Mouse (Mus musculus): ENCODE results near the gene Slc6a6. TPM values are rescaled to one million over a fixed set of nuclear protein-coding genes. Genes with fewer than 3 reads are reported as not detected.
A peak's percentile ranks its signal among the peaks of the same experiment; 100 is the strongest.

The Slc6a6 gene
- total RNA-seq, 2 experiments from 2014 or later, result 43.1 to 64.5 TPM

DNA sequence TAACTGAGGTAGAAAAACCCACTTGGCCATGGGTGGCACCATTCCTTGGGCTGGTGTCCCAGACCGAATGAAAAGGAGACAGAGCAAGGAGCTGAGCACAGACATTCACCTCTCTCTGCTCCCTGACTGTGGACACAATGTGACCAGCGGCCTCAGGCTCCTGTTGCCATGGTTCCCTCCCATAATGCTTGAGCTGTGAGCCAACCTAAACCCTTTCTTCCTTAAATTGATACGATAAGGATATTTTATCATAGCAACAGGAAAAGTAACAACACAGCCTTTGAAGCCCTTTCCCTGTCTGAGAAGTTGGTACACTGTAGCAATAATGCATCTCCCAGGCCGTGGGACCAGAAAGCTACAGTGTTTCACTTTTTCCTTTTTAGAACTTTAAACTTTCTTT, 14.6 kb upstream of the Slc6a6 start:
- no peak for DNase-seq

DNA sequence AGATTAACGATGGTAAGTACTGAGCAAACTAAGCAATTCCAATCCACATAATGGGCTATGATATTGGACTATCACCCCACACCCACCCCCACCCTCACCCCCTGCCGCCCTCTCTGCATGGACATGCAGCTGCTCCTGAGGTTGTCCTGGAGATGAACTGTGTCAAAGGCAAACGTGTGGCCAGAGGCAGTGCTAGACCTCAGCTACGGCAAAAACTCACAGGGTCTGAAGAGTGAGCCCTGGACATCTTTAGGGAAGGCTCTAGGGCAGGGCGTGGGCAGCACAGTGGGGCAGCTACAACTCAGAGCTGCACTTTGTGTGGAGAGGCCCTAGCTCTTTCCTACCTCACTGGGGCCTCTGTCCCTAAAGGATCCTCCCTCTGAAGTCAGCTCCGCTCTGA, 13.6 kb upstream of the Slc6a6 start:
- DNase-seq, result no peak

DNA sequence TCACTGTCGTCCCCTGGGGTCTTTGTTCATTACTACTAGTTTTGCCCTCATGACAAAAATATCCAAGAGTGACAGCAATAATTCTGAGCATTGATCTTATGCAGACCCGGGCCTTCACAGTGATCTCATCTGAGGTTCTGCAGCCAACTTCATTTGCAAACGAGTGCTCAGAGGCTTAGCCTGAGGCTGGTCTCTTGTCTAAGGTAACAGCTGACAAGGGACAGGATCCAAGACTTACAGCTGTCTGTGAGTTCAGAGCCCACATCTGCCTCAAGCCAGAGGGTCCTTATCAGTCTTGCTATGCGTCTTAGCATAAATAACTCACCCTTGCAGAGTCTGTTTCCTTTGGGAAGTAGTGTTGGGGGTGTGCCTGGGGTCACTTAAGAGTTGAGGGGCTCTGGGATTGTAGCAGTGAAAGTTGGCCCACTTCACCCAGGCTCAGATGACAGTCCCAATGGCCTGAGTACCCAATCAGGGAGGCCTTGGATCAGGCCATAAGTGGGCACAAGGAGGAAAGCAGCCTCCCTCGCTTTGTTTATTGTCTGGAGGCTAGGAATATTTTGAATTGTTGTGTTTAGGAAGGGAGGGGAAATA, 9.0 kb upstream of the Slc6a6 start:
- DNase-seq, result no peak

DNA sequence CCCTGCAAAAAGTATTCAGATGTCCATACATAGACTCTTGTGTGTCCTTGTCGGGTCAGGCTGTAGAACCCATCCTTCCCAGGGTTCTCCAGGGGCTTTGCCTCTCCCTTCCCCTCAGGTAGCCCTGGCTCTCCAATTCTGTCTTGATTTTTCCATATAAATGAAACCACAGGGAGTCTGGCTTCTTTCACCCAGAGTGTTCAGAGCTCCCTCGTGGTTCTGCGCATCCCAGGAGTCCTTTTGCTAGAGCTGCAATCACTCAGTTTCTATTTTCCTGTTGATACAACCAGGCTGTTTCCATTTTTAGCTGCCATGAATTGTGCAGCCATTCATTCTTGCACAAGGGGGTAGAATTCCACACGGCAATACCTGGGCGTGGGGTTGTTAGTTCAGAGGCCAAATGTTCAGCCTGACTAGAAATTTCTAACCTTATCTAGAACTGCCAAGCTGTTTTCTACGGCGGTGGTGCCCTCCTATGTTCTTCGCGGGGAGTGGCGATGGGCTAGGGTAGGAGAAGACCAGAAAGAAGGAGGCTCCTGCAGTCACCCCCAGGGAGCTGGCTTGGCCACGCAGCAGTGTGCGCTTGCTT, 5.3 kb upstream of the Slc6a6 start:
- no peak for DNase-seq

DNA sequence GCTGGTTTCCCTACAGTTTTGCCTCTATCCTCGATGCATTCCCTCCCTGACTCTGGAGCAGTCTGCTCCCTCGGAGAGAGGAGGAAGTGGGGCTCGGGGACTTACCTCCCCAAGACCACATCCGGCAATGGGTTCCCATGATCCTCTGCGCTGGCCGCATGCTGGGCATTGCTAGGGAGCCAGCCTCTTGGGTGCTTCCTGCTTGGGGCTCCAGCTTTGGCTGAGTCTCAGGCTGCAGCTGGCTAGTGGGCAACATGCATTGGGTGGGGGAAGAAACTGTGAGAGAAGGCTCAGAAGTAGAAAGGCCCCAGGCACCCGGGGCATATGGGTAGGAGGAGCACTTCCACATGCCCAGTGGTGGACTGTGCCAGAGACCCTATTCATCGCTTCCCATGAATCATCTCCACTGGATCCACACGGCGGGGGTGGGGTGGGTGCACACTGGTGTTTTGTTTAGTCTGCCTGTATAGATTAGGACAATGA, 4.7 kb upstream of the Slc6a6 start:
- peak; percentile 31 for DNase-seq

DNA sequence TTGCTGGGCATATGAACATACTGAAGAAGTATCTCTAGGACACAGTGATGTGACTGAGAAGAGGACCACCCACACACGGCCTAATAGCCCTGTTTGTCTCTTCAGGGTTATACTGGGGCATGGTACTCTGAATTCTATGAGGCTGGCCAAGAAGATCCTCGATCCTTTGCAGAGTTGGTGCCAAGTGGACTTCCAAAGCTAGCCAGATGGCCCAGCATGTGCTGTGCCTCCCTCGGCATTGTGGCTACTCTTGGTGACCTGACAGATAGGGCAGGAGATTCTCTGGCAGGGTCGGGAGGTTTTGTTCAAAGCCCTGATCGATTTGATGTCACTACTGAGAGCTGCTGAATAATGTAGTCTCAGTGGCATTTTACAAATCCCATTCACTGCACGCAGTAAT, 4.1 kb upstream of the Slc6a6 start:
- no peak for DNase-seq

DNA sequence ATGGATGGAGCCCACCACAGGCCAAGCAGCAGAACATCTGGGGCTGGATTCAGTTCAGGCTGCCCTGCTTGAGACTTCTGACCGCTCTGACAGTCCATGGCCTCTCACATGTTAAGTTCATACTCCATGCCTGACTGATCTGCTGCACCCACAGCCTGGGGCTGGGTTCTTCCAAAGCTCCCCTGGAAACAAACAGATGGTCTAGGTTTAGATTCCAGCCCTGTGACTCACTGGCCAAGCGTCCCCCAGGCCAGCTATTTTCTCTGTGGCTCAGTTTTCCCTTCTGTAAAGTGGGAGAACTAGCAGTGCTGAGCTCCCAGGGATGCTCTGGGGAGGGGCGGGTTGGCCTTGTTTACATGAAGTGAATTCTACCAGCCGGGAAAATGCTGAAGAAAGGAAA, 2.0 kb upstream of the Slc6a6 start:
- no peak for DNase-seq

DNA sequence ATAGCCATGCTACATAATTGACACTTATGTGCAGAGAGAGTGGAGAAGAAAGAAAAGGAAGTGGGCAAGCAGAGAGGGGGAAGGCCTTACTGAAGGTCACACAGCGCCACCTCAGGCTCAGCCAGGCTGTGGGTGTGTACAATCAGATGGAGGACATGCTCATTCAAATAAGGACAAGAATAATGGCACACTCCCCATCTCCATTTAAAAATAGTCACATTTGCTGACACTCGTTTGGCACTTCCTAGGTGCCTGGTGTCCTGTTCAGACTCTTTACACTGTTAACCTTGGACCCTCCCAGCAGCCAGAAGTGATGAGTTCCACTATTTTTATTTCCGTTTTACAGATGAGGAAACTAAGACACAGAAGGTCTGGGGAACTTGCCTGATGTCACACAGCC, 732 bp upstream of the Slc6a6 start:
- no peak for DNase-seq

DNA sequence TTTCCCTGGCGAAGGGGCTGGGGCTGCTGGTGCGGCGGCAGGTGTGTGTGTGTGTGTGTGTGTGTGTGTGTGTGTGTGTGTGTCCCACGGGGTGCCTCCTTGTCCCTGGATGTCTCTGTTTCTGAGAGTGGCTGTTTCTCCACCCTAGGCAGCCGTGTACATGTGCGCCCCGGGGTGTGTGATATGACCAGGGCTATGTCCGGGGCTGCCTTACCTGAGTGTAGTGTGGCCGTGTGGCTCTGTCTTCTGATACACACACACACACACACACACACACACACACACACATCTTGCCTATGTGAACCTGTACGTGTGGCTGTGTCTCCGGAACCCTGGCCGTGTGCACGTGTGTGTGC, 599 bp downstream of the Slc6a6 start:
- DNase-seq, result no peak

DNA sequence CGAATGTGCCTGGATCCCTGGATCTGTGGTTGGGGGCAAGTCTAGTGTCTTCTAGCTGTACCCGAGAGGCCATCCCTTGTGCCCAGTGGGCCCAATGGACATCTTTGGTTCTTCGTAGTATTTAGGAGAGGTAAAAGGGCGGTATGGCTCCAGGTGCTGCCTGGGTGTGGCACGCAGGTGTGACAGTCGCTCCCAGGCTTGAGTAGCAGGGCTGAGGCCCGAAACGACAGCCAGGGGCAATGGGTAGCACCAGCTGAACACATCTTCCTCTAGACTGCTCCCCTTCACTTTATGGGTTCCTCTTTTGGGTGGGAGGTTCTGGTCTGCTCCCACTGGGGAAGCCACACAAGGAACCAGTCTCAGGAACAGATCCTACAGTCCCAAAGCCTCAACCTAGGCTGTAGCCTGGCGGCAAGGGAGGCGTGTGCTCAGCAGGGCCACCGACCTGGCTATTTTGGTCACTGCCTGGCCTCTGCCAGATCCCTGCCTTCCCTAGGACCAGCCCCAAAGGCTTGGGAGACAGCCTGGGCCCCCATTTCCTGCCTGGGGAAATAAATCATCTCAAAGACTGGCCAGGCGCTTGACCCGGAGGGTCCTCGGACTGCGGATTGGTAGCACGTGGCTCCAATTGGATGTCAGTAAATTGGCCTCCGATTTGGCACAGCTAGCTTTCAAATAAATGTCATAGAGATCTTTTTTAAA, 1.1 kb downstream of the Slc6a6 start:
- DNase-seq, result peak; percentile 52

DNA sequence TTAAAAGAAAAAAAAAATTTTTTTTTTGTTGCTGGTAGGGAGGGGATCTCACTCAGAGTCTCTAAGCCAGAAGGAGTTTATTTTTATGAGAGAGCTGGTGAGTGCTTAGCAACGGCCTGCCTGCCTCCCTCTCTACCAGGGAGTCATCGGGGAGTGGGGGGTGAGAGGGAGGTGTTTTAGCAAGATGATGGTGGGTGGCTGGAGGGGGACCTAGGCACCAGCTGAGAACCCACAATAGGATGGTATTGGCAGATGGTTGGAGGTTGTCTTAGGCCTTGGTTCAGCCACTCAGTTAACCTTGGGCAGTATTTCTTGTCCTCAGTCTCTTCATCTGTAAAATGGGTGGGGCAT, 1.7 kb downstream of the Slc6a6 start:
- DNase-seq, result no peak

DNA sequence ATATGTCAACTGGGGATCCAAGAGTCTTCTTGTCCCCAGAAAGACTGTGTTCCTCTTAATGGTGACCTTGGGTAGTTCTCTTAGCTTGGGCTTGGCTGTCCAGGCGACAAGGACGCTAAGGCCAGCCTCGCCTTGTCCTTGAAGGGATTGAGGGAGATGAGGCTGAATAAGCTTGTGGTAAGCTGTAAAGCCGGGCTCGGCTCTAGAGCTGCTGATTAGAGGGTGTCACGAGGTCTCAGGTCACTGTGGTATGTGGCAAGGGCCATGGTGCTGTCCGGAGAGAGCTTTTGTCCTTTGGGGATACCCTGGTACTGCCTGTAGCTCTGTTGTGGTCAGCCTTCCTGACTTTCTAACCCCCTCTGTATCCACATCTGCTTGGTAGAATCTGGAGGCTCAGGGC, 2.0 kb downstream of the Slc6a6 start:
- DNase-seq, result no peak

DNA sequence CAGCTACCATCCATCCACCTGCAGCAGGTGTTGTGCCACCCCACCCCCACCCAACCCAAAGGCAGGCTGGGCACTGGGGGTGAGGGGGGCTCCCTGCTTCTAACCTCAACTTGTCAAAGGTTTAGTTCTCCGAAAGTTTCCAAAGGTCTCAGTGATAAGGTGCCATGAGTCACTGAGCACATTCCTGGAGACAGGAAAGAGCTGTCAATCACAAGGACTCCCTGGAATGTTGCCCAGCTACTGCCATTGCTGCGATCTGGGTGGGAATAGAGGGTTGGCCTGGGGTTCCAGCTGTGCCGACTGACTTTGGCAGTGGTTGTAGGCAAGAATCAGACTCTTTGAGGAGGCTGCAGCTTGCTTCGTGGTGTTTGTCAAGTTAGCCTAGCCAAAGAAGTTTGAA, 2.7 kb downstream of the Slc6a6 start:
- DNase-seq, result no peak

DNA sequence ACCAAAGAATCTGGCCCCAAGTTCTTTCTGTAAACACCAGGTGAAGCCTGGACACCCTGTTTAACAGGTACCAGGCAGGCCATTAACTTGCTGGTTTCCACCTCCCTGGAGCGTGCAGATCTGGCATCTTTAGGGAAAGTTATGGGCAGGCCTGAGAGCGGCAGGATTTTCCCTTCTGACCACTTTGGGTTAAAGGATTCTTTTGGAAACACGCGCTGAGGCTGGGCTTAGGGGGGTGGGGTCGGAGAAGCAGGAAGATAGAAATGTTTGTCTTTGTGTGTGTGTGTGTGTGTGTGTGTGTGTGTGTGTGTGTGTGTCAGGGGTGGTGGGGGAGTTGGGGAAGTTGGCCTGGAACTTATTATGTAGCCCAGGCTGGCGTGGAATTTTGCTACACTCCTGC, 4.2 kb downstream of the Slc6a6 start:
- DNase-seq, result no peak

DNA sequence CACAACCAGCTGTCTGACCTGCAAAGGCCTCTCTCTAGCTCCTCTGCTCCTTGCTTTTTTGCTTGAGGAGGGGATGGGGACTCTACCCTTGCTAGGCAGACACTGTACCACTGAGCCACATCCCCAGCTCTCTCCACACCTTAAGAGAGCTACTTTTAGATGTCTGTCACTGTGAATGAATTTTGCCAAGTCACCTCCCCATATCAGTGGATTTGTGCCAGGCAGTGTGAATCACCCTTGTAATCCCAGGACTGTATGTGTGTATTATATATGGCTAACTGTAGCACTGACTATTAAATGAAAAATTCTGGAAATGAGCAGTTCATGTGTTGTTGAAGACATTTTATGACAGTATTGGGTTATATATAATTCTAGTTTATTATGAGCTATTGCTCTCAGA, 5.4 kb downstream of the Slc6a6 start:
- DNase-seq, result no peak

DNA sequence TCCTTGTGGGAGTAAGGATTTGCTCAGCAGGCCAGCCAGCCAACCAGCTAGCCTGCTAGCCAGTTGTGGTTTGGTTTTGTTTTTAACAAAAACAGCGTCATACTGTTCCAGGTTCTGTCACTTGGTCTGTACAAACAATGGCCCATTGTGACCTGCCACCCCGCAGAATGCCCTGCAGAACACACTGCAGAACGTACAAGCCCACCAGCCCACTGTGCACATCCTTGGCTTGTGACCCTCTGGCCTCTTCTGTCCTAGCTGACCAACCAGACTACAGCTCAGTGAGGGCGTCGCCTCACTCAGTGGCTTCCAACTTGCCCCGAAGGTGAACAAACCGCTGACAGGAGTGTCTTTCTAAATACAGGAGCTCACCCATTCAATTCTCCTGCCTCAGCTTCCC, 6.4 kb downstream of the Slc6a6 start:
- no peak for DNase-seq

DNA sequence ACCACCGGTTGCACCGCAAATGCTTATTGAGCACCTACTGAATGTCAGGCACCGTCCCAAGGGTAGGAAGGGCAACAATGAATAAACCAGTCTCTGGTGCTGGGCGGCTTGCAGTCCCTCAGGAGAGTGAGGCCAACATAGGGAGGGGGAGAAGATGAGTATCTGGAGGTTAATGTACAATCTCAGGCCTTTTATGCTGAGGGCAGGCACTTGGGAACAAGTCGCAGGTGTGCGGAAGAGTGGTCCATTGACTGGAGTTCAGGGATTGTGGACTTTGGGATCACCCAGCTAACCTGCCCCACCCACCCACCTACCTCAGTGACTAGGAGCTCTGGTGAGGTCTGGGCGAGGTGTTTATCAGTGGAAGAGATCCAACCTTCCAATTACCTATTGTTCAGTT, 6.8 kb downstream of the Slc6a6 start:
- DNase-seq, result no peak

DNA sequence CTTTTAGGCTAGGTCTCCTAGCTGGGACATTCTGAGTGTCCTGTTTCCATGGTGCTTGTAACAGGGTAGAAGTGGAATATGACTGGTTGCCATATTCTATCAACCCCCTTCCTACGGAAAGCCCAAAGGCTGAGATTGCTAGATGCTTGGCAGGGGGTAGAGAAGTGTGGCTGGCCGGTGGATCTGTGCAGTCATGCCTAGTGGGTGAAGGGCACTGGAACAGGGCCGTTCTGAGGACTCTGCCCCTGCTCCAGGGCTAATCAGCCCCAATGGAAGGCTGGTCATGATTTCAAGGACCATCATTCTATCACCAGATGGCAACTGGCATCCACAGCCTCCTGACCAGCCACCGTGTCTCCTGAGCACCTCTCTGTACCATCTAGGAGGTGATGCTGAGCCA, 7.7 kb downstream of the Slc6a6 start:
- DNase-seq, result no peak

DNA sequence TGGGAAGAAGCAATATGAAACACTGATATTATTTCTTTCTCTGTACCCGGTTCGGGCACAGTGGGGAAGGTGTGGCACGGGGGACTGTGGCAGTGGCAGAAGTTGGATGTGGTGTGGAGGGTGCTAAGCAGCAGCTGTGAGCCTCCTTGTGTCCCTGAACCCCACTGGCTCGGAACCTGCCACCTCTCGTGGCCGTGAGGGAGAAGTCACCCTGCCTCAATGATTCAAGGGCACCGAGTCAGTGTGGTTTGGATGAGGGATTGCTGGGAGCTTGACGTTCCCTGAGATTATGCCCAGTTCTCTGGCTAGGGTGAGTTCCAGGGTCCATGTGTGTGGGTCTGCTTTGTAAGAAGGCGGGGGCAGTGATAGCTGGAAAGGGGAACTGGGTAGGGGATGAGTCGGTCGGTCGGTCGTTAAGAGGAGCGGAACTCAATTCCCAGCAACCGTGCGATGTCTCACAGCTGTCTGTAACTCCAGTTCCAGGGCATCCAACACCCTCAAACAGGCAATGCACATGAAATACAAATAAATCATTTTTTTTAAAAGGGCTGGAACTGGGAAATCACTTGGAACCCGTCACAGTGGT, 9.5 kb downstream of the Slc6a6 start:
- DNase-seq, result no peak

DNA sequence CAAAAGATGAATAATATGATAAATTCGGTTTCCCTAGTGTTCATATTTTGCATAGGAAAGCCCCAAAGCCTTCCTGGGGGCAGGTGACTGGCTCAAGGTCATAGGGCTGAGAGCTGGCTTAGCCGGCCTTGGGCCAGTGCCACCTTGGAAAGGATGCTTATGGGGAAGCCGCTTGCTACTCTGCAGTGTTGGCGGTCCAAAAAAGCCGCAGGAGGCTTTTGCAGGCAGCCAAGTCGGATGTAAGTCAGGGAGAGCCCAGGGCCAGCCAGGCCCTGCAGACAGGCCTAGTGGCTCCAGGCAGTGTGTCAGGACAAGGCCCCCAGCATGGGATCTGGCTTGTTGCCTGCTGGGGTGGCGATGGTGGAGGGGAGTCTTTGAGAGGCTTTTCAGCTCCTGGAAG, 10.8 kb downstream of the Slc6a6 start:
- peak; percentile 57 for DNase-seq

DNA sequence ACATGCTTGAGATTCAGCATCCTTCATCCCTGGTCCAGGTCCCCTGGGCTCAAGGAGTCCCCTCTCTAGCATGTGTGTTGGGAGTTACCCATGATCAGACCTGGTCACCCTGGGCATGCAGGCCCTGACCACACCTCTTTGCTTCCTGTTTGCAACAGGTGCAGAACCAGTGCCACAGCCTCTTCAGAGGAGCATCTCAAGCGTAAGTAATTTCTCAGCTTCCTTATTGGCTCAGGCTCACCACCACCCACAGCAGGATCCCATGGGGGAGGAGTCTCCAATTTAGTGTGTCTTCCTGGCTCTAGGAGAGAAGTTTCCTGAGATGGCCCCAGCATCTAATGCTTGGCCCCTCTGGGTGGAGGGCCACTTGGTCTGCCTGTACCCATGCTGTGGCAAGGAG, 15.0 kb downstream of the Slc6a6 start:
- no peak for DNase-seq

DNA sequence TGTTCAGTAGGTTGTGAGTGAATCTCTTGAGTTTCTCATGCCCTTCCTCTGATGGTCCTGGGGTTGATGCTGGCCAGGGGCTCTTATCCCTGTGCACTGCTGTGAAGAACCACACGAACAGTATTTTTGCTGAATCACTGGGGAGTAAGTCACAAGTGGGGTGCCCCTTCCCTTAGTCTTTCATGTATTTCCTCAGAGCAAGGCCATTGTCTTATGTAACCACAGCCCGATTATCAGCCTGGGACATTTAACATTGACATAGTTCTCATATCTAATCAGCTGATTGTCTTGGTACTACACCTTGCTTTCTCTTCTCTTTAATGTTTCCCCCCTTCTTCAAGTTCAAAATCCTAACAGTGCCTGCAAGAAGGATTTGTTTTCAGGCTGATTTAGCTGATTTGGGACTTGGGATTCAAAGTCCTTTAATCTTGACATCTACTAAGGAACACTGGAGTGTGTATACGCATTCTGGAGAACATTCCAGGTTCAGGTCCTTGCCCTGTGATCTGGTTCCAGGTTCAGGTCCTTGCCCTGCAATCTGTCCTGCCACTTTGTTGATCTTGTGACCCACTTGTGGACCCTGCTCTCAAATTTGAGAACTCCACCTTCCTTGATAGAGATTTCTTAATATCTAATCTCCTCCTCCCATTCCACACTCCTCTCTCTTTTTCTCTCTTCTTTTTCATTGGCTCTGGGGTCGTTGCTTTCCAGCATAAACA, 15.8 kb downstream of the Slc6a6 start:
- no peak for DNase-seq
